Mouse (Mus musculus): ENCODE results near the gene Kifc5b. TPM values are rescaled to one million over a fixed set of nuclear protein-coding genes. Genes with fewer than 3 reads are reported as not detected.

Gene Kifc5b
- polyA plus RNA-seq, 1 experiment from 2014 or later = 3.0 TPM

DNA sequence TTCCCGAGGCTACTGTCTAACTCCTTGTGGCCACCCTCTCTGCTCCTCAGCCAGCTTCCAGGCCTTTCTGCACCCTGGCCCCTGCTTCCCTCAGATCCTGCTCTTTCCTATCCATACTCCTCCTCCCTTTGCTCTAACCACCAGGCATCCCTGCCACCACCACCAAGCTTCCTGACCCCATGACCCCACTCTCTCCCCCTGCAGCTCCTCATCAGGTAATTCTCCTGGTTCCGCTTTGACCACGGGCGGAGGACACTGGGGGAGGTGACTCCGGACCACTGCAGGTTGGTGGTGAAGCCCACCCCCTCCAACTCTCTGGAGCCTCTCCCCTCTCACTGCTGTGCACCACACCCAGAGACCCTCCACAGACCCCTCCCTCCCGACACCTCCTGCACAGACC is 50.6 kb downstream of the Kifc5b start:
- H3K36me3 ChIP-seq (ENCODE audit: control insufficient read depth, insufficient read depth, low read length) = peaks cover 59% of the 10 kb centered on the region
- H3K4me1 ChIP-seq (ENCODE audit: control insufficient read depth, insufficient read depth, low read length) = peaks cover 9% of the 10 kb centered on the region
- H3K27me3 ChIP-seq (replicated peaks; ENCODE audit: control insufficient read depth, insufficient read depth, low read length) = no peaks in the 10 kb centered on the region
- no peak overlapping the region for H3K4me3 ChIP-seq (ENCODE audit: low read depth, low read length)
- H3K4me2 ChIP-seq (ENCODE audit: low read depth, low read length) = no peak overlapping the region
- H3K9ac ChIP-seq (ENCODE audit: low read depth, low read length) = no peak overlapping the region
- ATAC-seq (ENCODE audit: low read depth) (no peak), DNase-seq (ENCODE audit: low spot score) (no peak)
- WGBS = 90% methylated on average over 6 of the region's 6 CpGs
- H3K9me3 ChIP-seq (ENCODE audit: control insufficient read depth, low read length) = no peaks in the 10 kb centered on the region
- H3K27ac ChIP-seq (replicated peaks; ENCODE audit: low read depth, low read length) = no peak overlapping the region

DNA sequence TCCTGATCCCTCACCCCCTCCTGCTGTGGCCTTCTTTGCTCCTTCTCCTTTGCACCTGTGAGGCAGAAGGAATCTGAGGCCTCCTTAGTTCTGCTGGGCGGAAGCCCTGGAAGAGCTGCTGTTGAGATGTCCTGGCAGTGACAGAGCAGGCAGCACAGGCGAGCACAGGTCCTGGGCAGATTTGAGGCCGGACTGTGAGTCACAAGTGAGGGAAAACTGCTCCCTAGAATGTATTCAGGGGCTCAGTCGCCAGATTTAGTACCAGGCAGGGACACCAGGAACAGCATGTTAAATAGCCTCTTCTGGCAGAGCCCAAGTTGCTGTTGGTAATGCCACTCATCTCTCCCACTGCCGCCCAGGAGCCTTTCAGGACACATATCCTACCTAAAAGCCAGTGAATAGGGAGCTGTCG is 51.3 kb downstream of the Kifc5b start:
- H3K36me3 ChIP-seq (ENCODE audit: control insufficient read depth, insufficient read depth, low read length) = peaks cover 52% of the 10 kb centered on the region
- WGBS = 80% methylated on average over 6 of the region's 6 CpGs

DNA sequence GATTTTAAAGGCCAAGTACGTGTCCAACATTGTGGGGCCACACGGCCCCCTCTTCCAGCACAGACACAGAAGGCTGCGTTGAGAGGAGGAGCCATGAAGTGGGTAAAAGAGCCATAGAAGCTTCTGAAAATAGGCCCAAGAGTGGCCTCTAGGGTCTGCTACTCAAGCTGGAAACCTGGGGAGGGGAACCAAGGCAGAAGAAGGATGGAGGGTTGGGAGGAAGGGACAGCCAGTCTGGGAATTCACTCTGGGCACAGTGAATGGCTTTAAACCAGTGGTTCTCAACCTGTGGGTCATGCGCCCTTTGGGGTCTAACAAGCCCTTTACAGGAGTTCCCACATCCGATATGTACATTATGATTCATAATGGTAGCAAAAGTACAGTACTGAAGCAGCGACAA is 52.4 kb downstream of the Kifc5b start:
- DNase-seq (ENCODE audit: low spot score) (no peak), ATAC-seq (ENCODE audit: low read depth) (no peak)
- H3K9me3 ChIP-seq (ENCODE audit: control insufficient read depth, low read length) = no peaks in the 10 kb centered on the region
- 88% methylated on average over 6 of the region's 6 CpGs for WGBS
- no peak overlapping the region for H3K4me3 ChIP-seq (ENCODE audit: low read depth, low read length)
- no peak overlapping the region for H3K4me2 ChIP-seq (ENCODE audit: low read depth, low read length)
- no peak overlapping the region for H3K27ac ChIP-seq (replicated peaks; ENCODE audit: low read depth, low read length)
- no peaks in the 10 kb centered on the region for H3K27me3 ChIP-seq (replicated peaks; ENCODE audit: control insufficient read depth, insufficient read depth, low read length)
- H3K9ac ChIP-seq (ENCODE audit: low read depth, low read length) = no peak overlapping the region
- peaks cover 47% of the 10 kb centered on the region for H3K36me3 ChIP-seq (ENCODE audit: control insufficient read depth, insufficient read depth, low read length)
- peaks cover 16% of the 10 kb centered on the region for H3K4me1 ChIP-seq (ENCODE audit: control insufficient read depth, insufficient read depth, low read length)

More for the DNA sequence above, 51.3 kb downstream of the Kifc5b start:
- no peaks in the 10 kb centered on the region for H3K9me3 ChIP-seq (ENCODE audit: control insufficient read depth, low read length)
- no peaks in the 10 kb centered on the region for H3K27me3 ChIP-seq (replicated peaks; ENCODE audit: control insufficient read depth, insufficient read depth, low read length)
- DNase-seq (ENCODE audit: low spot score) (no peak), ATAC-seq (ENCODE audit: low read depth) (no peak)
- no peak overlapping the region for H3K9ac ChIP-seq (ENCODE audit: low read depth, low read length)
- peaks cover 9% of the 10 kb centered on the region for H3K4me1 ChIP-seq (ENCODE audit: control insufficient read depth, insufficient read depth, low read length)
- no peak overlapping the region for H3K27ac ChIP-seq (replicated peaks; ENCODE audit: low read depth, low read length)
- no peak overlapping the region for H3K4me2 ChIP-seq (ENCODE audit: low read depth, low read length)
- H3K4me3 ChIP-seq (ENCODE audit: low read depth, low read length) = no peak overlapping the region

DNA sequence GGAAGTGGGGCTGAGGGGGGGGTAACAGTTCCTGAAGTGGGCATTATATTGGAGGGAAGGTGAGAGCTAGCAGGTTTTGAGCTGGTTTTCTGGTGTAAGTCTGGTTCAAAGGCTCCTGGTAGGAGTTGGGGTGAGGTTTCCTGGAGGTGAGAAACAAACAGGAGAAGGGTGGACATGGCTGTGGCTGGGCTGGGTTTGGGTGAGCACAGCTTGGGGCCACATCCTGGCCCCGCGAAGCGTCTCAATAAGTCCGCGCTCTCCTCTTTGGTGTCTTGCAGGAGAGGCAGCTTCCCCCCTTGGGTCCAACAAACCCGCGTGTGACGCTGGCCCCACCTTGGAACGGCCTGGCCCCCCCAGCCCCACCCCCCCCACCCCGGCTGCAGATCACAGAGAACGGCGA is 53.3 kb downstream of the Kifc5b start:
- no peaks in the 10 kb centered on the region for H3K9me3 ChIP-seq (ENCODE audit: control insufficient read depth, low read length)
- no peak overlapping the region for H3K27ac ChIP-seq (replicated peaks; ENCODE audit: low read depth, low read length)
- DNase-seq (ENCODE audit: low spot score) = no peak
- H3K27me3 ChIP-seq (replicated peaks; ENCODE audit: control insufficient read depth, insufficient read depth, low read length) = no peaks in the 10 kb centered on the region
- H3K36me3 ChIP-seq (ENCODE audit: control insufficient read depth, insufficient read depth, low read length) = peaks cover 47% of the 10 kb centered on the region
- H3K9ac ChIP-seq (ENCODE audit: low read depth, low read length) = no peak overlapping the region
- H3K4me1 ChIP-seq (ENCODE audit: control insufficient read depth, insufficient read depth, low read length) = peaks cover 17% of the 10 kb centered on the region
- H3K4me2 ChIP-seq (ENCODE audit: low read depth, low read length) = no peak overlapping the region
- H3K4me3 ChIP-seq (ENCODE audit: low read depth, low read length) = no peak overlapping the region
- no peak for ATAC-seq (ENCODE audit: low read depth)
- WGBS = 71% methylated on average over 8 of the region's 12 CpGs

DNA sequence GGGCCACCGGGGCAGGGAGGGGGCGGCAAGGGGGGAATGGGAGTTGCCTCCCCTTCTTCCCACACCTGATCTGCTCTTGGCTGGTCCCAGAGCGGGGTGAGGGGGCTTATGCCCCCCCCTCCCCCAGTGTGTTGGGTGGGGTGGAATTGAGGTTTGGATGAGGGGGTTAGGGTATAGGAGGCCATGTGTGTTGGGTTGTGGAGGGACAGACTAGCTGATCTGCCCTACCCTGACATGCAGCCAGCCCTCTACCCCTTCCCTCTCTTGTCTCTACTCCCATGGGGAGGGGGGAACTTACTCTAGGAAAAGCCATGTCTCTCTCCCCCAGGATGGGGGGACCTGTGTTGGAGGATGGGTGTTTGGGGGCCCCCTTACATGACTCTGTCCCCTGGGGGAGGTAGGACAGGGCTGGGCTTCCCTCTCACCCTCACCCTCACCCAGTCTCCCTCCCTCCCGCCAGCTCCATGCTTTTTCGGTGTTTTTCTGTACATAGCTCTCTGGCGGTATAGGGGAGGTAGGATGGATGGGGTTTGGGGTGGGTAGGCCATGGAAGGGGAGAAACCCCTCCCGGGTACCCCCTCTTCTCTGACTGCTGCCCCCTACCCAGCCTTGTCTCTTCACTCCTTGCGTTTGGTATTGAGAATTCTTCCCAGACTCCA is 54.5 kb downstream of the Kifc5b start:
- DNase-seq (ENCODE audit: low spot score) = no peak
- no peaks in the 10 kb centered on the region for H3K27me3 ChIP-seq (replicated peaks; ENCODE audit: control insufficient read depth, insufficient read depth, low read length)
- WGBS = 45% methylated on average over 6 of the region's 8 CpGs
- H3K27ac ChIP-seq (replicated peaks; ENCODE audit: low read depth, low read length) = peak overlapping the region; percentile 85; the same call in 1 of the 2 replicates
- H3K9me3 ChIP-seq (ENCODE audit: control insufficient read depth, low read length) = no peaks in the 10 kb centered on the region
- peak overlapping the region; percentile 74 for H3K9ac ChIP-seq (ENCODE audit: low read depth, low read length)
- peaks cover 48% of the 10 kb centered on the region for H3K36me3 ChIP-seq (ENCODE audit: control insufficient read depth, insufficient read depth, low read length)
- H3K4me3 ChIP-seq (ENCODE audit: low read depth, low read length) = peak overlapping the region; percentile 73
- H3K4me2 ChIP-seq (ENCODE audit: low read depth, low read length) = peak overlapping the region; percentile 79
- ATAC-seq (ENCODE audit: low read depth) = no peak
- H3K4me1 ChIP-seq (ENCODE audit: control insufficient read depth, insufficient read depth, low read length) = peaks cover 17% of the 10 kb centered on the region

DNA sequence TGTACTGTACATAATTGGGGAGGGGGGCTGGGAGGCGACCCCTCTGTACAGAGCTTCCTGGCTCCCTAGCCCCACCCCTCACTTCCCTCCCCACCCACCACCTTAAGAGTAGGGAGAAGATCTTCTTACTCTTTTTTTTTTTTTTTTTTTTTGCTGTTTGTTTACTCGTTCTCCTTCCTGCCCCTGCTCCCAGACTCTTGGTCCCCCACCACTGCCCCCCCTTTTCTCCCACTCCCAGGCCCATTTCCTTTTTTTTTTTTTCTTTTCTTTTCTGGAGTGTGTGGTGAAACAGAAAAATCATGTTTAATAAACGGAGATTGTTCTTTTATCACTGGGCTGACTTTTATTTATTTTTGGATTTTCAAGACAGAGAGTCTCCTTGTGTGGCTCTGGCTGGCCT is 55.2 kb downstream of the Kifc5b start:
- peak overlapping the region; percentile 73 for H3K4me3 ChIP-seq (ENCODE audit: low read depth, low read length)
- peak overlapping the region; percentile 79 for H3K4me2 ChIP-seq (ENCODE audit: low read depth, low read length)
- H3K9me3 ChIP-seq (ENCODE audit: control insufficient read depth, low read length) = no peaks in the 10 kb centered on the region
- 2% methylated on average over 3 of the region's 3 CpGs for WGBS
- no peak for DNase-seq (ENCODE audit: low spot score)
- peak overlapping the region; percentile 85 for H3K27ac ChIP-seq (replicated peaks; ENCODE audit: low read depth, low read length)
- H3K36me3 ChIP-seq (ENCODE audit: control insufficient read depth, insufficient read depth, low read length) = peaks cover 48% of the 10 kb centered on the region
- ATAC-seq (ENCODE audit: low read depth) = no peak
- no peaks in the 10 kb centered on the region for H3K27me3 ChIP-seq (replicated peaks; ENCODE audit: control insufficient read depth, insufficient read depth, low read length)
- peaks cover 17% of the 10 kb centered on the region for H3K4me1 ChIP-seq (ENCODE audit: control insufficient read depth, insufficient read depth, low read length)
- peak overlapping the region; percentile 74 for H3K9ac ChIP-seq (ENCODE audit: low read depth, low read length)

DNA sequence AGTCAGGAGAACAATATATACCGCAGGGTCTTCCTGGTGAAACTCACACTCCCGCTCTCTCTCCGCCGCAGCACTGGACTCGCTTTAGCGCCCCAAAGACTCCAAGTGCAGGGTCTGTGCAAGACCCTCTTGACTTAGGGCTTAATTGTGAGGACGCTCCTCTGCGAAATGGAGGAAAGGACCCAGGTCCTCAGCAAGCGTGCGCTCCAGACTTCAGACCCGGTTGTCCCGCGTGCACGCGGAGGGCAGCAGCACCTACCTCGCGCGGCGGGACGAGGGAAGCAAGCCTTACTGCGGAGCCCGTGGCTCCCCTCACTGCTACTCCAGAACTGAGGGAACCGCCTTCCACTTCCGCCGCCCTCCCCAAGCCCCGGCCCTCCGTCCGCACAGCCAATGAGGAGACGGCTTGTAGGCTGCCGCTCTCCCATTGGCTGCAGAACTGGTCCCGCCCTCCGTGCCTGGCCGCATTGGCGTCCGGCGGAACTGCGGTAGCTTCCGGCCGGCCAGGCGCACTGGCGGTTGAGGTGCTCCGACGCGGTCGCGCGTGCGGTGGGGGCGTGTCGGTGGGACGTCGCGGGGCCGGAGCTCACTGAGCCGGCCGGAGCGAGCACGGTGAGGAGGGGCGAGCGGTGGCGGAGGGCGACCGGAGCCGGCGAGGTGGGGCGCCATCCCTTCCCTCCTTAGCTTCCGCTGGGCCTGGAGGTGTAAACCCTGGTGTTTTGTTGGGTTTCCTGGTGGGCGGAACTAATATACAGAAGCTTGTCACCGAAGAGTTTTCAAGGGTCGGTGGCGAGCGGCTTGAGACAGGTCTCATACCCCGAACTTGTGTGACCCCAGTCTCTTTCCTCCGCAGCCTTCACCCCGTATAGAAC is 56.0 kb downstream of the Kifc5b start, which contains the start of gene Zbtb9:
Gene Zbtb9, plus strand, starts transcription at position 465 of the 872 bp plus-strand sequence.
- Histone ChIP-seq H3K4me3 (ENCODE audit: low read depth, low read length) (peak within 1 kb of the TSS; percentile 73), H3K27me3 (replicated peaks; ENCODE audit: control insufficient read depth, insufficient read depth, low read length) (no peaks in the 10 kb centered on the region), H3K36me3 (ENCODE audit: control insufficient read depth, insufficient read depth, low read length) (peaks cover 48% of the 10 kb centered on the region), H3K9ac (ENCODE audit: low read depth, low read length) (peak within 1 kb of the TSS; percentile 74), H3K9me3 (ENCODE audit: control insufficient read depth, low read length) (no peaks in the 10 kb centered on the region), H3K4me2 (ENCODE audit: low read depth, low read length) (peak within 1 kb of the TSS; percentile 93), H3K27ac (replicated peaks; ENCODE audit: low read depth, low read length) (peak within 1 kb of the TSS; percentile 85), H3K4me1 (ENCODE audit: control insufficient read depth, insufficient read depth, low read length) (peaks cover 17% of the 10 kb centered on the region)
- ATAC-seq (ENCODE audit: low read depth) (peak; percentile 99), DNase-seq (ENCODE audit: low spot score) (peak; percentile 98)
- WGBS = 1% methylated on average over 36 of the region's 75 CpGs

DNA sequence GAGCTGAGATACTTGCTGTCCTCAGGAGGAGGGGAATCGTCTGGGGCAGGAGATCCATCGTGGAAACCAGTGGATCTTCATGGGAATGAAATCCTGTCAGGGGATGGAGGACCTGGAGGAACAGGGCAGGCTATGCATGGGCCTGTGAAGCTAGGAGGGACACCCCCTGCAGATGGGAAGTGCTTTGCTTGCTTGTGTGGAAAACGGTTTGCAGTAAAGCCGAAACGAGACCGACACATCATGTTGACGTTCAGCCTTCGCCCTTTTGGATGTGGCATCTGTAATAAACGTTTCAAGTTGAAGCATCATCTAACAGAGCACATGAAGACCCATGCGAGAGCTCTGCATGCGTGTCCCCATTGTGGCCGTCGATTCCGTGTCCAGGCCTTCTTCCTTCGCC is 57.7 kb downstream of the Kifc5b start:
- WGBS = 91% methylated on average over 15 of the region's 15 CpGs
- Histone ChIP-seq H3K27me3 (replicated peaks; ENCODE audit: control insufficient read depth, insufficient read depth, low read length) (no peaks in the 10 kb centered on the region), H3K4me1 (ENCODE audit: control insufficient read depth, insufficient read depth, low read length) (peaks cover 17% of the 10 kb centered on the region), H3K4me2 (ENCODE audit: low read depth, low read length) (0 out of 2 replicates have a peak overlapping the region, but pooled peaks have one; percentile 93), H3K27ac (replicated peaks; ENCODE audit: low read depth, low read length) (no peak overlapping the region), H3K9me3 (ENCODE audit: control insufficient read depth, low read length) (no peaks in the 10 kb centered on the region), H3K9ac (ENCODE audit: low read depth, low read length) (no peak overlapping the region), H3K4me3 (ENCODE audit: low read depth, low read length) (no peak overlapping the region), H3K36me3 (ENCODE audit: control insufficient read depth, insufficient read depth, low read length) (peaks cover 56% of the 10 kb centered on the region)
- DNase-seq (ENCODE audit: low spot score) (no peak), ATAC-seq (ENCODE audit: low read depth) (no peak)
